Mouse (Mus musculus): ENCODE results near the gene Nedd9. TPM values are rescaled to one million over a fixed set of nuclear protein-coding genes. Genes with fewer than 3 reads are reported as not detected.

Gene Nedd9
- polyA plus RNA-seq, 1 experiment = 60.8 TPM

- no peak overlapping the region for H3K4me3 ChIP-seq (replicated peaks; ENCODE audit: extremely low read depth, low read depth, low read length)
- TF ChIP-seq POLR2A (IDR thresholded peaks at IDR 0.05; ENCODE audit: borderline replicate concordance, extremely low read depth, low read depth, low read length) (no peak), CTCF (IDR thresholded peaks at IDR 0.05; ENCODE audit: insufficient read depth, low read length) (no peak)
- no peaks in the 10 kb centered on the region; the same call in none of the 2 replicates for H3K4me1 ChIP-seq (ENCODE audit: control insufficient read depth, insufficient read depth, low read length)
- no peak for DNase-seq
- WGBS = 94% methylated on average over 3 of the region's 3 CpGs
Measured at GRCm38 (mm10) chr13:41409291-41409690, 77.9 kb downstream of the Nedd9 start.

DNA sequence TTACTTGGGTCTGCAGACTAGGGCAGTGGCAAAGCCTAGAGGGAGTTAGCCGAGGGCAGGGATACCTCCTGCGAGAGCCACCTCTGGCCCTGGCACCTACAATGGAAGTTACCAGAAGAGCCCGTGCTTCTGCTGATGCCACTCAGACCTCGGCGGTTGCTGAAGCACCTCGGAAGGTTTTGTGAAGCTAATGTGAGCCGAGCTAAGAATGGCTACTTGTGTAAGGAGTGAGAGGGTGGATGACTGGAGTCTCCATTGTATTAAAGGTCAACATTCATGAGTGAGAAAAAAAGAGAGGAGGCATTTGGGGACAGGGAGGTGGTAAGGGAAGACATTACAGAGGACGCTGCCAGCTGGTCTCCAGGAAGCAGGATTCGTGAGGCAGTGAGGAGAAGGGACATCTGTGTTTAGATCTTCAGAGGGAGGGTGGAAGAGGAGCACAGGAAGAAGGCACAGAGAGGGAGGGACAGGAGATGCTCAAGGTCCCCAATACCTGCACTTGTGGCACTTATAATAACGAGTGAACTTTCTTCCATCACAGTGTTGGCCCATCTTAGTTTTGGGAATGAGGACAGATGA lies 78.7 kb downstream of the Nedd9 start:
- DNase-seq = no peak
- Histone ChIP-seq H3K4me1 (ENCODE audit: control insufficient read depth, insufficient read depth, low read length) (no peaks in the 10 kb centered on the region; the same call in none of the 2 replicates), H3K4me3 (replicated peaks; ENCODE audit: extremely low read depth, low read depth, low read length) (no peak overlapping the region)
- 76% methylated on average over 10 of the region's 10 CpGs for WGBS
- no peak for TF ChIP-seq POLR2A (IDR thresholded peaks at IDR 0.05; ENCODE audit: borderline replicate concordance, extremely low read depth, low read depth, low read length)
- no peak for TF ChIP-seq CTCF (IDR thresholded peaks at IDR 0.05; ENCODE audit: insufficient read depth, low read length)

DNA sequence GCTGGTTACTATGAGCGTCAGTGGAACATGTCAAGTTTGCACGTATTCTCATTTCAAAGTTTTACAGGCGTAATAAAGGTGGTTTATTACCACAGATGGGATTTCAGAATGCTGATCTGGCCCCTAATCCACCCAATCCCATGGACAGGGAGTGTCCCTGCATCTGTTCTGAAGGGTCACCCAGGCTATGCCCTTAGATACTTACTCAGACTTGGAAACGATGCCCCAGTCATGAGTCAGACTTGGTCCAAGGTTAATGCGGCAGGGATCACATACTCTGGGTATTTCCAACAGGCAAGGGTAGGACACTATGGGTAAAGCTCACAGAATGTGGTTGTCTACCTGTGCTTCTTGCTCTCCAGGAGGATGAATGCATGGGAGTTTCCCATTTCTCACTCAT lies 82.2 kb downstream of the Nedd9 start:
- DNase-seq = no peak

GRCm38 (mm10) chr13:41403838-41404237 lies 83.3 kb downstream of the Nedd9 start:
- H3K4me1 ChIP-seq (ENCODE audit: control insufficient read depth, insufficient read depth, low read length) = peaks cover 10% of the 10 kb centered on the region
- 47% methylated on average over 6 of the region's 6 CpGs for WGBS
- DNase-seq = peak; percentile 57
- no peak overlapping the region for H3K4me3 ChIP-seq (replicated peaks; ENCODE audit: extremely low read depth, low read depth, low read length)
- no peak for TF ChIP-seq CTCF (IDR thresholded peaks at IDR 0.05; ENCODE audit: insufficient read depth, low read length)
- peak; percentile 26; the same call in 1 of the 2 replicates for TF ChIP-seq POLR2A (IDR thresholded peaks at IDR 0.05; ENCODE audit: borderline replicate concordance, extremely low read depth, low read depth, low read length)

More for the DNA sequence above, 82.2 kb downstream of the Nedd9 start:
- Histone ChIP-seq H3K4me3 (replicated peaks; ENCODE audit: extremely low read depth, low read depth, low read length) (no peak overlapping the region), H3K4me1 (ENCODE audit: control insufficient read depth, insufficient read depth, low read length) (peaks cover 9% of the 10 kb centered on the region)
- 93% methylated on average over 5 of the region's 5 CpGs for WGBS
- TF ChIP-seq CTCF (IDR thresholded peaks at IDR 0.05; ENCODE audit: insufficient read depth, low read length) (no peak), POLR2A (IDR thresholded peaks at IDR 0.05; ENCODE audit: borderline replicate concordance, extremely low read depth, low read depth, low read length) (no peak)

DNA sequence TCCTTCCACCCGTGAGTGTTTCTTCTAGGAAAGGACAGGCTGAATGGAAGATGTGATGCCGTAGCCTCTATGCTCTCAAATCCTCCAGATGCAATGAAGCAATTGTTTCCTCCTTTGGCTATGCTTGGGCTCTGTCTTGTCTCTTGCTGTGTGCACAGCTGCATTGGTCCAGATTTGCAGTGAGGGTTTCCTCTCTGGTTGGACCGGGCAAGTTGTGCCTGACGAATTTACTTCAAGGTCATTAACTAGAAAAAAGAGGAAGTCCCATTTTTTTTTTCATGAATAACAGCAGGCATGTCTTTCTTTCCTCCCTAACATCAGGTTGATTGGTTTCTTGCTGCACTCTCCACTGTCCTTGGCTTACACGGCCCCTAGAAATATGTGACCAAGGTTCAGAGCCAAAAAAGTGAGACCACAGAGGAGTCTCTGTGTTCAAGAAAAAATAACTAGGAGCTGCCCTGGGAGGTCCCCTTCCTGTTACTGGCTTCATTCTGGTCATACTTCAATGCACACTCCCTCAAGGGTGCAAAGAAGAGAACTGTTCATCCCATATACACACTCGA lies 84.6 kb downstream of the Nedd9 start:
- 37% methylated on average over 6 of the region's 6 CpGs for WGBS
- H3K4me3 ChIP-seq (replicated peaks; ENCODE audit: extremely low read depth, low read depth, low read length) = no peak overlapping the region
- H3K4me1 ChIP-seq (ENCODE audit: control insufficient read depth, insufficient read depth, low read length) = peaks cover 10% of the 10 kb centered on the region
- no peak for TF ChIP-seq POLR2A (IDR thresholded peaks at IDR 0.05; ENCODE audit: borderline replicate concordance, extremely low read depth, low read depth, low read length)
- no peak for TF ChIP-seq CTCF (IDR thresholded peaks at IDR 0.05; ENCODE audit: insufficient read depth, low read length)
- DNase-seq = no peak

GRCm38 (mm10) chr13:41401775-41402174 lies 85.4 kb downstream of the Nedd9 start:
- WGBS = 53% methylated on average over 6 of the region's 6 CpGs
- H3K4me3 ChIP-seq (replicated peaks; ENCODE audit: extremely low read depth, low read depth, low read length) = no peak overlapping the region

DNA sequence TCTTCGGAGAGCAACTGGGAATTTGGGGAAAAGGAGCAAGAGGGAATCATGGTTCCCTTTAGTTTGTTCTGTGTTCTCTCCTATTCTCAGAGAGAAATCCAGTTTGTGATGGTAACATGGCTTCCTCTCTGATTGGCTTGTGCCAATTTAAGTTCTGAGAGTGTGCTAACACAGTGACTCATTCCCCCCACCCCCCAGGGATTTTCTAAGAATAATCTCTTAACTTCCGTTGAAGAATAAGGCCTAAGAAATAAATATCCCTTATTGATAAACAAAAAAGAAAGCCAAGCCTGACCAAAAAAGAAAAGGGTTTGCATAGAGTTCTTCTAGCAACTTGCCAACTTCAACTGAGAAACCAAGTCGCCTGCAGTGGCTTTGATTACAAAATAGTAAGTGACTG lies 86.9 kb downstream of the Nedd9 start:
- WGBS = 44% methylated on average over 3 of the region's 3 CpGs
- Histone ChIP-seq H3K4me3 (replicated peaks; ENCODE audit: extremely low read depth, low read depth, low read length) (no peak overlapping the region), H3K4me1 (ENCODE audit: control insufficient read depth, insufficient read depth, low read length) (peaks cover 10% of the 10 kb centered on the region)
- TF ChIP-seq POLR2A (IDR thresholded peaks at IDR 0.05; ENCODE audit: borderline replicate concordance, extremely low read depth, low read depth, low read length) (no peak), CTCF (IDR thresholded peaks at IDR 0.05; ENCODE audit: insufficient read depth, low read length) (no peak)
- DNase-seq = no peak

More at GRCm38 (mm10) chr13:41401775-41402174, 85.4 kb downstream of the Nedd9 start:
- no peak for TF ChIP-seq POLR2A (IDR thresholded peaks at IDR 0.05; ENCODE audit: borderline replicate concordance, extremely low read depth, low read depth, low read length)
- TF ChIP-seq CTCF (IDR thresholded peaks at IDR 0.05; ENCODE audit: insufficient read depth, low read length) = no peak
- peaks cover 10% of the 10 kb centered on the region for H3K4me1 ChIP-seq (ENCODE audit: control insufficient read depth, insufficient read depth, low read length)
- no peak for DNase-seq

DNA sequence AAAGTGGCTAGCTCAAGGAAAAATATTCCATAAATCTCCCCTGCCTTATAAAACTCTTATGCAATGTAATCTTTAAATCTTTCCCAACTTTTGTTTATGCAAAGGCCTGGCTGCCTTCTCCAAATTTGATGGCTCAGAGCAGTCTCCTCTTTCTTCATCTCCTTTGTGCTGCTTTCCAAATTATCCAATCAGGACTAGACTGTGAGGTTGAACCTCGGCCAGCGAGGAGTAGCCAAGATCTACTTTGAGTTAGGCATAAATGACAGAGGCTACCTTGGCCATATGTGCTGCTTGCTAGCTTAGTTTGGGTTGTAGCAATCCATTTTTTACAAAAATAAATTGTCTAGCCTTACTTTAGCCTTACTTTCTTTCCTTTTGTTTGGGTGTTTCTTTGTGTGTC lies 95.0 kb downstream of the Nedd9 start:
- TF ChIP-seq CTCF (IDR thresholded peaks at IDR 0.05; ENCODE audit: insufficient read depth, low read length) = no peak
- WGBS = 92% methylated on average over 2 of the region's 2 CpGs
- Histone ChIP-seq H3K4me3 (replicated peaks; ENCODE audit: extremely low read depth, low read depth, low read length) (no peak overlapping the region), H3K4me1 (ENCODE audit: control insufficient read depth, insufficient read depth, low read length) (no peaks in the 10 kb centered on the region; the same call in 1 of the 2 replicates)
- no peak for DNase-seq

- 85% methylated on average over 2 of the region's 2 CpGs for WGBS
- TF ChIP-seq POLR2A (IDR thresholded peaks at IDR 0.05; ENCODE audit: borderline replicate concordance, extremely low read depth, low read depth, low read length) (no peak), CTCF (IDR thresholded peaks at IDR 0.05; ENCODE audit: insufficient read depth, low read length) (no peak)
Measured at GRCm38 (mm10) chr13:41390698-41391097, 96.5 kb downstream of the Nedd9 start.

GRCm38 (mm10) chr13:41386581-41386980 lies 100.6 kb downstream of the Nedd9 start:
- no peak for DNase-seq
- TF ChIP-seq POLR2A (IDR thresholded peaks at IDR 0.05; ENCODE audit: borderline replicate concordance, extremely low read depth, low read depth, low read length) = no peak
- TF ChIP-seq CTCF (IDR thresholded peaks at IDR 0.05; ENCODE audit: insufficient read depth, low read length) = no peak

More at GRCm38 (mm10) chr13:41390698-41391097, 96.5 kb downstream of the Nedd9 start:
- no peak overlapping the region for H3K4me3 ChIP-seq (replicated peaks; ENCODE audit: extremely low read depth, low read depth, low read length)
- DNase-seq = no peak
- H3K4me1 ChIP-seq (ENCODE audit: control insufficient read depth, insufficient read depth, low read length) = peaks cover 3% of the 10 kb centered on the region; the same call in 1 of the 2 replicates

More at GRCm38 (mm10) chr13:41386581-41386980, 100.6 kb downstream of the Nedd9 start:
- 47% methylated on average over 4 of the region's 4 CpGs for WGBS
- peaks cover 3% of the 10 kb centered on the region; the same call in 1 of the 2 replicates for H3K4me1 ChIP-seq (ENCODE audit: control insufficient read depth, insufficient read depth, low read length)
- H3K4me3 ChIP-seq (replicated peaks; ENCODE audit: extremely low read depth, low read depth, low read length) = no peak overlapping the region

Measured in lung, adult 2 months (tissue).